Mouse (Mus musculus) liver, postnatal 0 days (tissue): ENCODE measurements around the gene Mmp7. TPM values are rescaled to one million over a fixed set of nuclear protein-coding genes. Genes with fewer than 3 reads are reported as not detected.
A peak's percentile ranks its signal among the peaks of the same experiment; 100 is the strongest.

ENCODE experiments used
- ATAC-seq: fragments of 200-750 bp; cut with Nextera tagmentation; 2 replicates; pipeline ENCODE4 v1.8.0; 2017; ENCODE audit warnings: mild to moderate bottlenecking, moderate library complexity
- DNase-seq: peaks from one replicate; pipeline ENCODE4 v3.0.0-alpha.2; 2016
- H3K27ac ChIP-seq: fragments of 300-500 bp; sonication (generic); 2 replicates; pipeline ENCODE4 v1.5.1; 2014; ENCODE audit warnings: antibody characterized with exemption, moderate library complexity, mild to moderate bottlenecking, low read depth
- H3K27me3 ChIP-seq: fragments of 300-500 bp; sonication (generic); 2 replicates; pipeline ENCODE4 v1.6.1; 2014; ENCODE audit warnings: low read length, control low read depth, mixed read lengths; ENCODE audit not compliant: insufficient read depth
- H3K36me3 ChIP-seq: fragments of 300-500 bp; sonication (generic); replicated peaks from 2 replicates; pipeline ENCODE4 v1.6.1; 2014; ENCODE audit warnings: mild to moderate bottlenecking, control low read depth, low read length, moderate library complexity, mixed read lengths; ENCODE audit not compliant: insufficient read depth
- H3K4me1 ChIP-seq: fragments of 300-500 bp; sonication (generic); 2 replicates; pipeline ENCODE4 v1.6.1; 2014; ENCODE audit warnings: antibody characterized with exemption, mild to moderate bottlenecking, control low read depth; ENCODE audit not compliant: insufficient read depth
- H3K4me2 ChIP-seq: fragments of 300-500 bp; sonication (generic); 2 replicates; pipeline ENCODE4 v1.6.1; 2014; ENCODE audit warnings: low read depth, mild to moderate bottlenecking, low read length, moderate library complexity, mixed read lengths
- H3K4me3 ChIP-seq: fragments of 300-500 bp; sonication (generic); 2 replicates; pipeline ENCODE4 v1.5.1; 2014; ENCODE audit warnings: low read depth, low read length
- H3K9ac ChIP-seq: fragments of 300-500 bp; sonication (generic); replicated peaks from 2 replicates; pipeline ENCODE4 v1.6.1; 2014; ENCODE audit warnings: mild to moderate bottlenecking, moderate library complexity
- H3K9me3 ChIP-seq: fragments of 300-500 bp; sonication (generic); 2 replicates; pipeline ENCODE4 v1.6.1; 2016; ENCODE audit warnings: mild to moderate bottlenecking, control low read depth, low read length, mixed read lengths
- CTCF ChIP-seq: sonication (generic); IDR thresholded peaks from 2 replicates; pipeline ENCODE4 v1.5.1; 2016; ENCODE audit warnings: antibody characterized with exemption, low read depth
- EP300 ChIP-seq: IDR thresholded peaks from 2 replicates; pipeline ENCODE4 v1.6.1; 2016; ENCODE audit warnings: antibody characterized with exemption, low read depth, mild to moderate bottlenecking
- WGBS: fragments of 180-500 bp; shearing (Covaris S2); extraction: QIAGEN DNeasy Blood & Tissue Kit; methylation state at CpG from one replicate; pipeline ENCODE4 v1.1.7; 2014; ENCODE audit not compliant: insufficient replicate concordance; 5-methylcytosine and 5-hydroxymethylcytosine counted together
- polyA plus RNA-seq: library from polyadenylated mRNA; unstranded; fragments of >200 nt; fragmentation: Nextera tagmentation; extraction: Ambion mirVana; gene quantifications from 2 replicates; pipeline ENCODE4 v1.2.1, GENCODE M21; 2015

The Mmp7 gene
- polyA plus RNA-seq, 1 experiment from 2014 or later: not detected

GRCm38 (mm10) chr9:7661371-7661770 is 30.5 kb upstream of the Mmp7 start:
- 55% methylated on average over 1 of the region's 1 CpGs for WGBS
- no peaks in the 10 kb centered on the region for H3K36me3 ChIP-seq
- no peak overlapping the region for H3K27ac ChIP-seq
- peak; percentile 50 for ATAC-seq
- no peaks in the 10 kb centered on the region for H3K27me3 ChIP-seq
- H3K4me2 ChIP-seq: no peak overlapping the region
- no peak overlapping the region for H3K9ac ChIP-seq
- no peaks in the 10 kb centered on the region for H3K9me3 ChIP-seq
- TF ChIP-seq CTCF (no peak), EP300 (peak; percentile 65; the same call in 1 of the 2 replicates)
- no peak overlapping the region for H3K4me3 ChIP-seq
- DNase-seq: no peak
- no peaks in the 10 kb centered on the region for H3K4me1 ChIP-seq

DNA sequence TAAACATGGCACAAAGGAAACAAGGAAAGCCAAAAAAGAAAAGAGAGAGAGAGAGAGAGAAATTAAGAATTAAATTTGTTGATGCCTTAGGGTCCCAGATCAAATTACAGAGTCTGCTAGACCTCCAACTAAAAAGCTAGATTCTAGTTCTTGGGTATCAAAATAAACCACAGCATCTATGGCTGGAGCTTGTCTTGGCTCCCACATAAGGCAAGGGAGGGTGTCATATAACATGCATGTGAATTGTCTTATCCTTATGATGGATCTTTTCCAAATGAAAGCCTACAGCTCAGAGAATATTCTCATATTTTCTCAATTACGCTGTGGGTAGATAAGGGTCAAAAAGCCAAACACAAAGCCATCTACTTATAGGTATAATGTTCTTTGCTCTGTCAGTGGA is 22.2 kb upstream of the Mmp7 start:
- Histone ChIP-seq H3K9me3 (no peaks in the 10 kb centered on the region), H3K36me3 (no peaks in the 10 kb centered on the region), H3K4me3 (no peak overlapping the region), H3K4me2 (no peak overlapping the region), H3K4me1 (no peaks in the 10 kb centered on the region), H3K27me3 (no peaks in the 10 kb centered on the region), H3K27ac (no peak overlapping the region), H3K9ac (no peak overlapping the region)
- DNase-seq (no peak), ATAC-seq (no peak)
- 79% methylated on average over 1 of the region's 1 CpGs for WGBS
- TF ChIP-seq CTCF: no peak
- TF ChIP-seq EP300: no peak

GRCm38 (mm10) chr9:7672985-7673384 is 18.9 kb upstream of the Mmp7 start:
- Histone ChIP-seq H3K36me3 (no peaks in the 10 kb centered on the region), H3K4me3 (no peak overlapping the region), H3K9me3 (no peaks in the 10 kb centered on the region), H3K4me1 (no peaks in the 10 kb centered on the region), H3K9ac (no peak overlapping the region), H3K4me2 (no peak overlapping the region), H3K27ac (no peak overlapping the region), H3K27me3 (no peaks in the 10 kb centered on the region)
- DNase-seq: no peak
- no peak for ATAC-seq
- TF ChIP-seq CTCF (no peak), EP300 (no peak)
- WGBS: 41% methylated on average over 9 of the region's 9 CpGs

- H3K4me1 ChIP-seq: no peaks in the 10 kb centered on the region
- no peaks in the 10 kb centered on the region for H3K9me3 ChIP-seq
- no peak for DNase-seq
- no peaks in the 10 kb centered on the region for H3K27me3 ChIP-seq
- no peak overlapping the region for H3K27ac ChIP-seq
- no peak for ATAC-seq
- H3K4me3 ChIP-seq: no peak overlapping the region
- WGBS: 67% methylated on average over 2 of the region's 2 CpGs
- H3K4me2 ChIP-seq: no peak overlapping the region
- H3K9ac ChIP-seq: no peak overlapping the region
- TF ChIP-seq CTCF (no peak), EP300 (no peak)
- no peaks in the 10 kb centered on the region for H3K36me3 ChIP-seq
These were observed 13.6 kb upstream of the Mmp7 start for GRCm38 (mm10) chr9:7678154-7678837.

DNA sequence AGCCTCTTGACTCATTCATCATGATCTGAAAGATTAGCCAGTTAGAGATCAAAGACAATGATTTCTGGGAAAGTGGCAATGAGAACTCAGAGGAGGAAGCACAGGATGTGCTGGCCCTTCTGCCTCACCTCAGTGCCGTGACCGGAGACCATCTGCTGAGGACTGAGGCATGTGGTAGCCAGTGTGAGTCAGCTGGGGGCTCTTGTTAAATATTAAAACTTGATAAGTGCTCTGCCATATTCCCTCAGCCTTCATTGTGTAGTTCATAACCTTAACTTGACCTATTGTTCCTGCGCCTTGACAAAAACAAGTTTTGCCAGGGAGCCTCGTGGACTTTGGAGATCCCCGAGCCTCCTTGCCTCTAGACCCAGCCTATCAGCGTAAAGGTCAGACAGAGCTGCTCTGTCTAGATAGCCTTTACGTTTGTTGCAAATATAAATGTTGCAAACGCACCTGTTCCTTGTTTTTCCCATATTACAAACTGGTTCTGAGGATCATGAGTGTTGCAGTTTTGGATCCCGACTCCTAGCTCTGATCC is 9.7 kb upstream of the Mmp7 start:
- ATAC-seq (peak; percentile 63), DNase-seq (no peak)
- Histone ChIP-seq H3K9ac (no peak overlapping the region), H3K4me3 (no peak overlapping the region), H3K4me2 (no peak overlapping the region), H3K36me3 (no peaks in the 10 kb centered on the region), H3K4me1 (no peaks in the 10 kb centered on the region), H3K9me3 (no peaks in the 10 kb centered on the region), H3K27ac (no peak overlapping the region), H3K27me3 (no peaks in the 10 kb centered on the region)
- no peak for TF ChIP-seq EP300
- no peak for TF ChIP-seq CTCF
- WGBS: 71% methylated on average over 9 of the region's 9 CpGs

GRCm38 (mm10) chr9:7686024-7686423 is 5.9 kb upstream of the Mmp7 start:
- Histone ChIP-seq H3K27ac (no peak overlapping the region), H3K9me3 (no peaks in the 10 kb centered on the region), H3K9ac (no peak overlapping the region), H3K4me3 (no peak overlapping the region), H3K27me3 (no peaks in the 10 kb centered on the region), H3K36me3 (no peaks in the 10 kb centered on the region), H3K4me2 (no peak overlapping the region), H3K4me1 (no peaks in the 10 kb centered on the region)
- TF ChIP-seq CTCF (no peak), EP300 (no peak)
- DNase-seq: no peak
- 29% methylated on average over 2 of the region's 2 CpGs for WGBS
- ATAC-seq: no peak
